Mouse (Mus musculus): ENCODE results near the gene Tfip11.

DNA sequence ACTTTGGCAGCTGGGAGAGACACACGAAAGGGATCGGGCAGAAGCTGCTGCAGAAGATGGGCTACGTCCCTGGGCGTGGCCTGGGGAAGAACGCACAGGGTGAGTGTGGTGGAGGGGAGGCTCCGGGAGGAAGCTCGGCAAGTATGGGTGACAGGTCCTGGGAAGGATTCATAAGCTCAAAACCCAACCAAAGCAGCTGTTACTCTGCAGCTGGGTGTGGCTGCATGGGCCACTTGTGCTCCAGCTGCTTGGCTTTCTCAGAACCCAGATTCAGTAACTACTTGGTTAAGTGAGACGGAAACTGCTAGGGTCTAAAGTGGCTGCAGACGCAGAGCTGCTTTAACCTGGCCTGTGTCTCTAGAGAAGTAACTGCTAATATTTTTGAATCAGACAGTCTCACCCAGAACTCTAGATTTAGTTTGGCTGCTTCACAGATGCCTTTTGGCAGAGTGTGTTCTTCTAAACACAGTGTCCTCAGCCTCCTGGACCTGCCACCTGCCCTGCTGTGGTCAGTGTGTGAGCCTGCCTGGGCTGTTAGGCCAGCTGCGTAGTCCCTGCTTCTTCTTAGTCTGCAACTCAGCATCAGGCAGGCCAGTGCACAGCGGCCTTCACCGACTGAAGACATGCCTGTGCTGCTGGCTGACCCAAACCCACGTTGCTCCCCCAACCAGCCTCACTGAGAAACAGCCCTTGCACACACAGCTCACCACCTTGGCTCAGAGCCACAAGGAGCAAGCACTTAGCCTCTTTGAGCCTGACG is 3.8 kb downstream of the Tfip11 start:
- TF ChIP-seq POLR2A (IDR thresholded peaks at IDR 0.05; ENCODE audit: insufficient read depth, low read length) (no peak), CTCF (IDR thresholded peaks at IDR 0.05; ENCODE audit: low read depth, low read length) (no peak), EP300 (IDR thresholded peaks at IDR 0.05; ENCODE audit: insufficient read depth, low read depth, low read length) (no peak)
